Mouse (Mus musculus) adrenal gland, postnatal 36 days (tissue): ENCODE measurements around the gene Mdh1b. TPM values are rescaled to one million over a fixed set of nuclear protein-coding genes. Genes with fewer than 3 reads are reported as not detected.

ENCODE experiments used
- DNase-seq, 2 experiments: peaks; one replicate each; pipeline ENCODE4 v3.0.0; 2021; ENCODE audit warnings: mixed read lengths in 1 of 2
- total RNA-seq, 2 experiments: library from RNA; stranded (reverse); gene quantifications; 2 replicates each; pipeline ENCODE4 v1.2.3; 2021

Mdh1b gene
- total RNA-seq, 2 experiments from 2014 or later, result not detected

DNA sequence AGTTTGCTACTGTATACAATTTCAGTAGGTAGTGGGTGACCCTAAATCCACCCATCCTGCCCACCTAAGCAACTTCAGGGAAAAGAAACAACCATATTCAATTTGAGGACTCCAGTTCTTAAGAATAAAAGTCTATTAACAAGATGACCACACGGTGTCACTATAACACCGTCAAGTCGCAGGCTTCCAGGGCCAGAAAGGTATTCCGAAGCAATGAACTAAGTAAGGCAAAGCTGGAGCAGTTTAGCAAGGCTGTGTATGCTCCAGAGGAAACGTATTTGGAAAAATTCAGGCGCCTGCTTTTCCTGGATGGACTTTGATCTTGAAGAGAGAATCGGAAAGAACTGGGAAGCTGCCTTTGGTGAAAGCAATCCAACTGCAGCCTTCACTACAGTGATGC is 70.5 kb downstream of the Mdh1b start:
- DNase-seq, result peak; percentile 17 to 22

DNA sequence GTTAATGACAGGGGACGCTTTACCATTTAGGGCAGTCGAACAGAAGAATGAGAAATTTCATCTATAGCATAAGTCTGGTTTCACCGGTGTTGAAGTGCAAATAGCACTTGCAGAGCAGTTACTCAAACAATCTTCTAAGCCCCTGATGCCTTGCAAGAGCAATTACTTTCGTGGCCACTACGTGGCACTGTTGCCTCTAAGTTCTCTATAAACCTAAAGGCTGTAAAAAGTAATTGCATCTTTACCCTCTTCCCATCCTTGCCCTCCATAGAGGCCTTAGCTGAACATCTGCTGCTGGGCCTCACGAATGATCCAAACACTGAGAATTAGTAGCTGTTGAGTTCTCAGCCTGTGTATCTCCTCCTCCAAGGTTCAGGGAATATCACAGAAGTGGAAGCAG is 72.1 kb downstream of the Mdh1b start:
- peak; percentile 59 to 64 for DNase-seq

Other genes with a start within 250 kb of the Mdh1b start
- not detected for gene Gm39653, start 114.3 kb downstream of the Mdh1b start, total RNA-seq
- not detected for gene Dytn, start 43.4 kb downstream of the Mdh1b start, total RNA-seq
- gene Fastkd2, start 296 bp upstream of the Mdh1b start, total RNA-seq, result 10 to 100 TPM; 22.7 to 29.2 TPM
- gene 4933402D24Rik, start 38.9 kb upstream of the Mdh1b start, total RNA-seq, result not detected